ENCODE assay signal across 26 mouse cellular contexts in genomic region chr10:30686862-30687261, GRCm38 (mm10).
"Had no signal": no experiment of that assay in that cellular context is flagged by ENCODE, and none has a peak within 500 bp of the region (broad histone marks: within the 10 kb centered on the region; RNA-seq: fewer than 3 reads in every experiment).

No protein-coding gene starts in this region.

- H3K4me3 ChIP-seq: embryonic facial prominence, embryonic 10.5 days; embryonic facial prominence, embryonic 12.5 days; embryonic facial prominence, embryonic 13.5 days; embryonic facial prominence, embryonic 15.5 days; erythroblast, embryonic 14.5 days; forebrain, embryonic 10.5 days; forebrain, embryonic 12.5 days; forebrain, embryonic 13.5 days; forebrain, embryonic 15.5 days; gastrocnemius, adult 2 months; heart, adult 2 months; heart, embryonic 10.5 days; heart, embryonic 12.5 days had no signal

- H3K36me3 ChIP-seq: embryonic facial prominence, embryonic 12.5 days had no signal

- H3K27me3 ChIP-seq: embryonic facial prominence, embryonic 12.5 days; embryonic facial prominence, embryonic 13.5 days; embryonic facial prominence, embryonic 15.5 days; forebrain, embryonic 12.5 days; forebrain, embryonic 13.5 days; forebrain, embryonic 15.5 days; heart, embryonic 12.5 days had no signal

- DNase-seq: cerebellum, postnatal 10 days; cerebellum, postnatal 14 days; cerebellum, postnatal 25 days; cerebellum, postnatal 36 days; embryo, embryonic 11 days; forebrain, postnatal 0 days; gastrocnemius, adult 2 months; gastrocnemius, postnatal 14 days; gastrocnemius, postnatal 25 days; gastrocnemius, postnatal 36 days; heart, adult 11 months; heart, adult 18-20 months; heart, adult 2 months had no signal

- ATAC-seq: forebrain, embryonic 13.5 days; forebrain, embryonic 14.5 days; forebrain, embryonic 15.5 days; forebrain, embryonic 16.5 days; forebrain, postnatal 0 days had no signal
